Mouse (Mus musculus) lung, embryonic 16.5 days (tissue): ENCODE measurements around the gene Cfap161. TPM values are rescaled to one million over a fixed set of nuclear protein-coding genes. Genes with fewer than 3 reads are reported as not detected.
A peak's percentile ranks its signal among the peaks of the same experiment; 100 is the strongest.

Experiments
- ATAC-seq: fragments of 200-750 bp; cut with Nextera tagmentation; 2 replicates; pipeline ENCODE4 v1.8.0; 2017; ENCODE audit warnings: low read depth, mild to moderate bottlenecking, moderate library complexity
- H3K27ac ChIP-seq: fragments of 300-500 bp; sonication (generic); 2 replicates; pipeline ENCODE4 v1.5.1; 2014; ENCODE audit warnings: mild to moderate bottlenecking, control low read depth, low read length
- H3K27me3 ChIP-seq: fragments of 300-500 bp; sonication (generic); 2 replicates; pipeline ENCODE4 v1.6.1; 2014; ENCODE audit warnings: low read depth, low read length, mixed read lengths; ENCODE audit not compliant: control insufficient read depth, insufficient read depth
- H3K36me3 ChIP-seq: fragments of 300-500 bp; sonication (generic); 2 replicates; pipeline ENCODE4 v1.6.1; 2014; ENCODE audit warnings: low read length; ENCODE audit not compliant: control insufficient read depth, insufficient read depth
- H3K4me1 ChIP-seq: fragments of 300-500 bp; sonication (generic); replicated peaks from 2 replicates; pipeline ENCODE4 v1.6.1; 2014; ENCODE audit warnings: low read length, mixed read lengths; ENCODE audit not compliant: control insufficient read depth, insufficient read depth
- H3K4me2 ChIP-seq: fragments of 300-500 bp; sonication (generic); 2 replicates; pipeline ENCODE4 v1.6.1; 2014; ENCODE audit warnings: low read depth, low read length, control low read depth
- H3K4me3 ChIP-seq: fragments of 300-500 bp; sonication (generic); 2 replicates; pipeline ENCODE4 v1.5.1; 2014; ENCODE audit warnings: mild to moderate bottlenecking, low read length, control low read depth
- H3K9ac ChIP-seq: fragments of 300-500 bp; sonication (generic); 2 replicates; pipeline ENCODE4 v1.6.1; 2014; ENCODE audit warnings: low read length, control low read depth
- H3K9me3 ChIP-seq: fragments of 300-500 bp; sonication (generic); 2 replicates; pipeline ENCODE4 v1.6.1; 2016; ENCODE audit warnings: low read length; ENCODE audit not compliant: control insufficient read depth
- WGBS: fragments of 180-500 bp; shearing (Covaris S2); extraction: QIAGEN DNeasy Blood & Tissue Kit; methylation state at CpG from one replicate; pipeline ENCODE4 v1.1.7; 2014; 5-methylcytosine and 5-hydroxymethylcytosine counted together
- polyA plus RNA-seq: library from polyadenylated mRNA; unstranded; fragments of >200 nt; fragmentation: Nextera tagmentation; extraction: Ambion mirVana; gene quantifications from 2 replicates; pipeline ENCODE4 v1.2.1, GENCODE M21; 2015

The Cfap161 gene
- polyA plus RNA-seq, 1 experiment from 2014 or later: 7.4 TPM

- Histone ChIP-seq H3K27me3 (no peaks in the 10 kb centered on the region), H3K36me3 (no peaks in the 10 kb centered on the region), H3K4me2 (no peak overlapping the region), H3K4me1 (peaks cover 32% of the 10 kb centered on the region), H3K9ac (no peak overlapping the region), H3K27ac (no peak overlapping the region), H3K4me3 (no peak overlapping the region), H3K9me3 (no peaks in the 10 kb centered on the region)
- whole genome bisulfite sequencing: 79% methylated on average over 1 of the region's 1 CpGs
- no peak for ATAC-seq
Observed at GRCm38 (mm10) chr7:83815646-83816045, 21.0 kb upstream of the Cfap161 start.

GRCm38 (mm10) chr7:83813993-83814392 lies 19.3 kb upstream of the Cfap161 start:
- Histone ChIP-seq H3K4me1 (peaks cover 47% of the 10 kb centered on the region), H3K9ac (peak overlapping the region; percentile 21), H3K4me3 (no peak overlapping the region), H3K9me3 (no peaks in the 10 kb centered on the region), H3K36me3 (no peaks in the 10 kb centered on the region), H3K27me3 (no peaks in the 10 kb centered on the region), H3K4me2 (peak overlapping the region; percentile 27), H3K27ac (peak overlapping the region; percentile 93)
- WGBS: 8% methylated on average over 4 of the region's 4 CpGs
- ATAC-seq: peak; percentile 75

GRCm38 (mm10) chr7:83813465-83813864 lies 18.8 kb upstream of the Cfap161 start:
- Histone ChIP-seq H3K4me2 (peak overlapping the region; percentile 27), H3K9me3 (no peaks in the 10 kb centered on the region)
- ATAC-seq: peak; percentile 71

GRCm38 (mm10) chr7:83813016-83813415 lies 18.3 kb upstream of the Cfap161 start:
- Histone ChIP-seq H3K9ac (no peak overlapping the region), H3K4me1 (peaks cover 49% of the 10 kb centered on the region), H3K4me2 (no peak overlapping the region), H3K4me3 (no peak overlapping the region), H3K27ac (peak overlapping the region; percentile 93), H3K36me3 (no peaks in the 10 kb centered on the region), H3K9me3 (no peaks in the 10 kb centered on the region), H3K27me3 (no peaks in the 10 kb centered on the region)
- peak; percentile 9; the same call in 1 of the 2 replicates for ATAC-seq
- 54% methylated on average over 6 of the region's 6 CpGs for WGBS

More at GRCm38 (mm10) chr7:83813465-83813864, 18.8 kb upstream of the Cfap161 start:
- Histone ChIP-seq H3K27ac (peak overlapping the region; percentile 93), H3K9ac (peak overlapping the region; percentile 20; the same call in 1 of the 2 replicates), H3K27me3 (no peaks in the 10 kb centered on the region), H3K4me1 (peaks cover 49% of the 10 kb centered on the region), H3K4me3 (no peak overlapping the region), H3K36me3 (no peaks in the 10 kb centered on the region)
- 2% methylated on average over 3 of the region's 3 CpGs for WGBS

- Histone ChIP-seq H3K4me2 (no peak overlapping the region), H3K27me3 (no peaks in the 10 kb centered on the region), H3K36me3 (no peaks in the 10 kb centered on the region), H3K9me3 (no peaks in the 10 kb centered on the region), H3K4me3 (no peak overlapping the region), H3K9ac (no peak overlapping the region), H3K4me1 (peaks cover 49% of the 10 kb centered on the region), H3K27ac (peak overlapping the region; percentile 93)
- WGBS: 63% methylated on average over 10 of the region's 10 CpGs
- ATAC-seq: no peak
Observed at GRCm38 (mm10) chr7:83812581-83812980, 17.9 kb upstream of the Cfap161 start.

- no peak overlapping the region for H3K4me3 ChIP-seq
- H3K36me3 ChIP-seq: no peaks in the 10 kb centered on the region
- WGBS: 49% methylated on average over 8 of the region's 8 CpGs
- peak overlapping the region; percentile 85 for H3K27ac ChIP-seq
- no peaks in the 10 kb centered on the region for H3K27me3 ChIP-seq
- no peak overlapping the region for H3K9ac ChIP-seq
- peaks cover 49% of the 10 kb centered on the region for H3K4me1 ChIP-seq
- H3K4me2 ChIP-seq: no peak overlapping the region
- ATAC-seq: no peak
- no peaks in the 10 kb centered on the region for H3K9me3 ChIP-seq
Observed at GRCm38 (mm10) chr7:83811916-83812315, 17.2 kb upstream of the Cfap161 start.

GRCm38 (mm10) chr7:83811461-83811860 lies 16.8 kb upstream of the Cfap161 start:
- Histone ChIP-seq H3K9ac (no peak overlapping the region), H3K36me3 (no peaks in the 10 kb centered on the region), H3K9me3 (no peaks in the 10 kb centered on the region), H3K27me3 (no peaks in the 10 kb centered on the region), H3K4me2 (no peak overlapping the region), H3K4me1 (peaks cover 49% of the 10 kb centered on the region), H3K27ac (peak overlapping the region; percentile 85), H3K4me3 (no peak overlapping the region)
- no peak for ATAC-seq
- WGBS: 76% methylated on average over 4 of the region's 4 CpGs

- peak; percentile 59 for ATAC-seq
- no peak overlapping the region for H3K4me3 ChIP-seq
- no peaks in the 10 kb centered on the region for H3K36me3 ChIP-seq
- no peaks in the 10 kb centered on the region for H3K27me3 ChIP-seq
- H3K4me2 ChIP-seq: peak overlapping the region; percentile 34
- peaks cover 49% of the 10 kb centered on the region for H3K4me1 ChIP-seq
- 19% methylated on average over 15 of the region's 15 CpGs for whole genome bisulfite sequencing
- H3K9me3 ChIP-seq: no peaks in the 10 kb centered on the region
- peak overlapping the region; percentile 85 for H3K27ac ChIP-seq
- no peak overlapping the region for H3K9ac ChIP-seq
Observed at GRCm38 (mm10) chr7:83810141-83811100, 15.7 kb upstream of the Cfap161 start.

GRCm38 (mm10) chr7:83809715-83810114 lies 15.0 kb upstream of the Cfap161 start:
- no peak for ATAC-seq
- Histone ChIP-seq H3K9me3 (no peaks in the 10 kb centered on the region), H3K4me2 (peak overlapping the region; percentile 34), H3K36me3 (no peaks in the 10 kb centered on the region), H3K27ac (peak overlapping the region; percentile 85), H3K27me3 (no peaks in the 10 kb centered on the region), H3K4me1 (peaks cover 48% of the 10 kb centered on the region), H3K4me3 (no peak overlapping the region), H3K9ac (no peak overlapping the region)
- 4% methylated on average over 3 of the region's 3 CpGs for WGBS
